Comparison of ENCODE assay signal across 9 mouse cellular contexts in the genomic region with DNA sequence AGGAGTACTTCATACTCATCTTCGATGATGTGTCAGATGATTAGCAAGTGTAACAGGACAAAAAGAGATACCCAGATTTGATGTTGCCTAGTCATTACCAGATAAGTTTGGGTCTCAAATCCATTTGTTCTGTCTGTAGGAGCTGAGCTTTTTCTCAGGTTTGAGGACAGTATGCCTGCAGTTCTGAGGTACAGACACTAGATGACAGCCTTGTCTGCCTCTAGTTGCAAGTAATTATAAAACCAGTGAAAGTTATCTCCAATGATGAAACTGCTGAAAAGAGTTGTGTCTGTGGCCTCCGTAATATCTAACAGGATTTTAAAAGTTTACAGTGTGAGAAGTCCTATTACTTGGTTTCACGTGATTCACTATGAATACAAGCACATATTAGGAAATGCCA.
DNase-seq lines count a peak whose midpoint lies in the region; TF ChIP-seq lines count a peak whose summit lies in the region.
"Had no signal": no experiment of that assay in that cellular context is flagged by ENCODE, and none has a peak within 500 bp of the region (broad histone marks: within the 10 kb centered on the region; RNA-seq: fewer than 3 reads in every experiment).

No protein-coding gene starts in this region.

- no peak for TF ChIP-seq CTCF in liver, adult 2 months (IDR thresholded peaks at IDR 0.05; ENCODE audit: low read depth, low read length)

- no peak overlapping the region for H3K9ac ChIP-seq in liver, adult 2 months (ENCODE audit: low read depth, low read length)
- H3K9ac ChIP-seq: heart, embryonic 15.5 days; liver, embryonic 14.5 days had no signal

- H3K27ac ChIP-seq in liver, adult 2 months (replicated peaks; ENCODE audit: insufficient read depth, low read depth, low read length): no peak overlapping the region
- H3K27ac ChIP-seq: heart, embryonic 15.5 days; liver, embryonic 14.5 days had no signal

- DNase-seq in liver, adult 2 months (ENCODE audit: extremely low read depth, low read depth, low spot score): peak; percentile 2
- DNase-seq in liver: no peak
- DNase-seq in brain, adult 2 months (ENCODE audit: low read depth, low spot score): peak; percentile 88
- DNase-seq in embryo, embryonic 11 days: peak; percentile 37
- DNase-seq in retina, postnatal 1 day: peak; percentile 47
- no peak for DNase-seq in thymus, postnatal 4 days
- DNase-seq in ovary, adult 18-20 months (ENCODE audit: low spot score): no peak

- H3K27me3 ChIP-seq in liver, adult 2 months (ENCODE audit: control insufficient read depth, insufficient read depth, low read length): no peaks in the 10 kb centered on the region
- H3K27me3 ChIP-seq: heart, embryonic 15.5 days had no signal

- no peak overlapping the region for H3K4me3 ChIP-seq in liver, adult 2 months (ENCODE audit: insufficient read depth, low read depth, low read length)
- H3K4me3 ChIP-seq: heart, embryonic 15.5 days had no signal

- WGBS in liver, adult 2 months: 53% methylated on average over 3 of the region's 3 CpGs

- TF ChIP-seq POLR2A in liver, adult 2 months (IDR thresholded peaks at IDR 0.05; ENCODE audit: extremely low read depth, insufficient read depth, low read length): no peak

- H3K36me3 ChIP-seq in liver, adult 2 months (ENCODE audit: control insufficient read depth, insufficient read depth, low read length): no peaks in the 10 kb centered on the region
- H3K36me3 ChIP-seq: heart, embryonic 15.5 days had no signal

- no peaks in the 10 kb centered on the region for H3K4me1 ChIP-seq in liver, adult 2 months (ENCODE audit: control insufficient read depth, insufficient read depth, low read length)
- H3K4me1 ChIP-seq: heart, embryonic 15.5 days had no signal

- H3K79me2 ChIP-seq in liver, adult 2 months (ENCODE audit: control insufficient read depth, insufficient read depth, low read length): no peaks in the 10 kb centered on the region

Comparison
In these comparisons a context has a peak if more than half of its experiments do, and no peak if none do; other contexts are left out.
1. DNase-seq: peak in liver, adult 2 months (single experiment), brain, adult 2 months (single experiment), embryo, embryonic 11 days (single experiment) and retina, postnatal 1 day (single experiment); none in liver (single experiment), thymus, postnatal 4 days (single experiment) and ovary, adult 18-20 months (single experiment).